In the genomic region with DNA sequence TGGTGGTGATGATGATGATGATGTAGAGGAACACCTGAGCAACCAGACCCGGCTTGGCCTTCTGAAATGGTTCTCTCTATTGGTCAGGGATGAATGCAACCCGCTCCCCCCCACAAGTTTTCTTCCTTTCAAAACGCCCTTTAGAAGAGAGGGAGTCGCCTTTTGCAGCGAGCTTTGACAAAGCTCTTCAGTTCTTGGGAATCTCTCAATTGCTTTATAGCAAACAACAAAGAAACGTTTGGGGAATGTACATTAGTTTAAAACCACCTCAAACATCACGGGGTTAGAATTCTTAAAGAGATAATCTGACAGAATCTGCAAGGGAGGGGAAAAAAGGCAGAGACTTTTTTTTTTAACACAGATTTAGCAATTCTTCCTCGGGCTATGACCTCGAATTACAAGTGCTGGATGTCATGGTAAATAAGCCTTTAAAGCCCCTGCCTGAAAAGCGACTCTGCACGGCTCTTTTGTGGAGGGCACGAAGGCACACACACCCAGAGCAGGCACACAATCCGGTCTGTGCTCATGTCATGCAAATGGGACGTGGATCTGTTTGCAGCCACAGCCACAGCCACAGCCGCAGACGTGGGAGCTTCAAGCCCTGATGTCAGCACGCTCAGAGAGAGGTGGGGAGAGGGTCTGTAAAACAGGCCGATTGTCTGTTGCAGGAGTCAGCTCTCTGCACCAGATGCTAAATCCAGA, we compare ENCODE assay signal across 14 mouse cellular contexts.
DNase-seq lines count a peak whose midpoint lies in the region; ATAC-seq lines count a peak whose summit lies in the region.
"Had no signal": no experiment of that assay in that cellular context is flagged by ENCODE, and none has a peak within 500 bp of the region (broad histone marks: within the 10 kb centered on the region; RNA-seq: fewer than 3 reads in every experiment).

No protein-coding gene starts in this region.

- intact Hi-C loops in left cerebral cortex, postnatal 4 days (cut with DNase I): no loop called here

- DNase-seq in embryo, embryonic 9.5 days (ENCODE audit: extremely low spot score): peak; percentile 43
- DNase-seq in midbrain, embryonic 11.5 days (ENCODE audit: low spot score, missing footprints): no peak
- peak; percentile 23 for DNase-seq in retina, embryonic 14.5 days (ENCODE audit: low spot score)
- no peak for DNase-seq in left cerebral cortex, adult 8-10 months (ENCODE audit: low spot score in 2 of 2)
- DNase-seq in kidney, adult 8-10 months: no peak
- DNase-seq in left cerebral cortex, postnatal 4 days: no peak
- no peak for DNase-seq in gastrocnemius, adult 8-10 months (ENCODE audit: low spot score in 2 of 2)
- DNase-seq: adrenal gland, postnatal 36 days; cerebellum, adult 11-12 months; gastrocnemius, adult 2 months; kidney, adult 11 months; thymus, adult 18-20 months had no signal

- no peaks in the 10 kb centered on the region for H3K9me3 ChIP-seq in forebrain, embryonic 15.5 days
- H3K9me3 ChIP-seq in midbrain, embryonic 11.5 days (ENCODE audit: control insufficient read depth, low read length): peaks cover 2% of the 10 kb centered on the region; the same call in 1 of the 2 replicates

- 0 out of 2 replicates have a peak, but pooled peaks cover 4% of the 10 kb centered on the region for H3K27me3 ChIP-seq in forebrain, embryonic 15.5 days
- H3K27me3 ChIP-seq in midbrain, embryonic 11.5 days (ENCODE audit: control insufficient read depth, insufficient read depth, low read length): peaks cover 67% of the 10 kb centered on the region

- 3% methylated on average over 18 of the region's 18 CpGs for WGBS in forebrain, embryonic 15.5 days
- 11% methylated on average over 18 of the region's 18 CpGs for WGBS in midbrain, embryonic 11.5 days

- no peaks in the 10 kb centered on the region for H3K36me3 ChIP-seq in forebrain, embryonic 15.5 days
- no peaks in the 10 kb centered on the region for H3K36me3 ChIP-seq in midbrain, embryonic 11.5 days (ENCODE audit: control insufficient read depth, insufficient read depth, low read length)

- H3K4me3 ChIP-seq in forebrain, embryonic 15.5 days: no peak overlapping the region
- no peak overlapping the region for H3K4me3 ChIP-seq in midbrain, embryonic 11.5 days (ENCODE audit: low read depth, low read length)
- H3K4me3 ChIP-seq: gastrocnemius, adult 2 months had no signal

- peak overlapping the region; percentile 7; the same call in 1 of the 2 replicates for H3K4me2 ChIP-seq in forebrain, embryonic 15.5 days (replicated peaks)
- no peak overlapping the region; the same call in none of the 2 replicates for H3K4me2 ChIP-seq in midbrain, embryonic 11.5 days

- no peak overlapping the region for H3K9ac ChIP-seq in forebrain, embryonic 15.5 days (replicated peaks)
- H3K9ac ChIP-seq in midbrain, embryonic 11.5 days (ENCODE audit: low read length): no peak overlapping the region

- H3K27ac ChIP-seq in forebrain, embryonic 15.5 days (replicated peaks): no peak overlapping the region
- no peak overlapping the region for H3K27ac ChIP-seq in midbrain, embryonic 11.5 days (ENCODE audit: low read depth, low read length)
- H3K27ac ChIP-seq: gastrocnemius, adult 2 months had no signal

- ATAC-seq in forebrain, embryonic 15.5 days (replicated peaks): no peak
- peak; percentile 94 for ATAC-seq in midbrain, embryonic 11.5 days (ENCODE audit: low FRiP score)
- ATAC-seq: CD4-positive, CD25-positive, alpha-beta regulatory T cell, adult 4 months had no signal

- H3K4me1 ChIP-seq in forebrain, embryonic 15.5 days: peaks cover 8% of the 10 kb centered on the region; the same call in 1 of the 2 replicates
- H3K4me1 ChIP-seq in midbrain, embryonic 11.5 days (ENCODE audit: control insufficient read depth, insufficient read depth, low read length): peaks cover 14% of the 10 kb centered on the region

Comparison
In these comparisons a context has a peak if more than half of its experiments do, and no peak if none do; other contexts are left out.
1. DNase-seq: peak in embryo, embryonic 9.5 days (single experiment) and retina, embryonic 14.5 days (single experiment); none in midbrain, embryonic 11.5 days (single experiment), left cerebral cortex, adult 8-10 months (0 of 2), kidney, adult 8-10 months (0 of 2), left cerebral cortex, postnatal 4 days (single experiment) and gastrocnemius, adult 8-10 months (0 of 2).